Mouse (Mus musculus): ENCODE data around the gene Safb. TPM values are rescaled to one million over a fixed set of nuclear protein-coding genes. Genes with fewer than 3 reads are reported as not detected.
A peak's percentile ranks its signal among the peaks of the same experiment; 100 is the strongest.
"Not testable (repeated sequence)": the region's sequence is repeated elsewhere in the genome, so short reads cannot be mapped to it uniquely, and the experiment has no call there.

Safb gene
- polyA plus RNA-seq, 1 experiment from 2014 or later: 109 TPM

DNA sequence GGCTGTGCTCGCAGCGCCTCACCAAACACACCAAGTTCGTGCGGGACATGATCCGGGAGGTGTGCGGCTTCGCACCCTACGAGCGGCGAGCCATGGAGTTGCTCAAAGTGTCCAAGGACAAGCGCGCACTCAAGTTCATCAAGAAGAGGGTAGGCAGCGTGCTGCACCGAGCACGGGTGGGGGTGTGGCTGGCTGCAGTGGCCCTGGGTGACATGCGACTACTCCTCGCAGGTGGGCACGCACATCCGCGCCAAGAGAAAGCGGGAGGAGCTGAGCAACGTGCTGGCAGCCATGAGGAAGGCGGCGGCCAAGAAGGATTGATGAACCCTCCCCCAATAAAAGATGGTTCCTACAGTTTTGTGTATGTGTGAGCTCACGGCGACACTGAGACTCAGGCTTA is 29.3 kb downstream of the Safb start:
- not testable (repeated sequence) for H3K4me1 ChIP-seq (ENCODE audit: control insufficient read depth, insufficient read depth, low read length); H3K27me3 ChIP-seq (ENCODE audit: control insufficient read depth, insufficient read depth, low read length); H3K9me3 ChIP-seq (replicated peaks; ENCODE audit: control insufficient read depth, low read length); DNase-seq (ENCODE audit: low spot score); ATAC-seq (replicated peaks; ENCODE audit: insufficient number of reproducible peaks, low FRiP score, low TSS enrichment, low read depth)
- H3K27ac ChIP-seq (replicated peaks; ENCODE audit: low read depth, low read length): peak overlapping the region; percentile 78; the same call in 1 of the 2 replicates
- H3K36me3 ChIP-seq (replicated peaks; ENCODE audit: control insufficient read depth, insufficient read depth, low read depth, low read length): peaks cover 17% of the 10 kb centered on the region
- peak overlapping the region; percentile 75 for H3K4me3 ChIP-seq (ENCODE audit: low read depth, low read length)
- peak overlapping the region; percentile 86 for H3K9ac ChIP-seq (replicated peaks; ENCODE audit: low read length)
- WGBS: under 1% methylated on average over 26 of the region's 26 CpGs
- peak overlapping the region; percentile 88 for H3K4me2 ChIP-seq (ENCODE audit: low read depth, low read length)

DNA sequence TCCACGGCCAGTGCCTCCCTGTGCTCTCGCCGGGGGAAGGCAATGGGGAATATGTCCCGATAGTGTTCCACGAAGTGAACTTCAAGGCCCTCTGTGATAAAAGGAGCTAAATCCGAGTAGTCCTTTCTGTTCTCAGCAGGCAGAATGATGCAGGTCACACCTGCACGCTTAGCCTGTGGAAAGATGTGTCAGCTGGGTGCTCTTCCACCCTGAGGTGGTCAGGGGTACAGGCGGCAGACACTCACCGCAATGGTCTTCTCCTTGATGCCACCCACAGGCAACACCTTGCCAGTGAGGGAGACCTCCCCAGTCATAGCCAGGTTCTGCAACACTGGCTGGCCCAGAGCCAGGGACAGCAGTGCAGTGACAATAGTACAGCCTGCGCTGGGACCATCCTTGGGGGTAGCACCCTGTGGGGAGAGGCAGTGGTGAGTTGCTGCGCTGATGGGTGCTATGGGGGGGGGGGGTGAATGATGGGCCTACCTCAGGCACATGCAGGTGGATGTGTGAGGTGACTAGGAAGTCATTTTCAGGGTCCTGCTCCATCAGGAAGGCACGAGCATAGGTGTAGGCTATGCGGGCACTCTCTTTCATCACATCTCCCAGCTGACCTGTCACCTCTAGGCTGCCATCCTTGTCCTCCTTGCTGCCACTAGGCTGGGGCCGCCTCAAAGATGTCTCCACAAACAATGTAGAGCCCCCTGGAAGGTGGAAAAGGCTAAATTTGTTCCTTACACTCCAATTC is 29.9 kb downstream of the Safb start:
- WGBS: 34% methylated on average over 14 of the region's 14 CpGs
- DNase-seq (ENCODE audit: low spot score): no peak
- H3K9me3 ChIP-seq (replicated peaks; ENCODE audit: control insufficient read depth, low read length): no peaks in the 10 kb centered on the region
- no peak for ATAC-seq (replicated peaks; ENCODE audit: insufficient number of reproducible peaks, low FRiP score, low TSS enrichment, low read depth)
- peak overlapping the region; percentile 75 for H3K4me3 ChIP-seq (ENCODE audit: low read depth, low read length)
- H3K4me2 ChIP-seq (ENCODE audit: low read depth, low read length): peak overlapping the region; percentile 88
- H3K27ac ChIP-seq (replicated peaks; ENCODE audit: low read depth, low read length): no peak overlapping the region
- H3K9ac ChIP-seq (replicated peaks; ENCODE audit: low read length): peak overlapping the region; percentile 86
- no peaks in the 10 kb centered on the region for H3K27me3 ChIP-seq (ENCODE audit: control insufficient read depth, insufficient read depth, low read length)
- H3K4me1 ChIP-seq (ENCODE audit: control insufficient read depth, insufficient read depth, low read length): peaks cover 7% of the 10 kb centered on the region
- peaks cover 18% of the 10 kb centered on the region for H3K36me3 ChIP-seq (replicated peaks; ENCODE audit: control insufficient read depth, insufficient read depth, low read depth, low read length)

GRCm38 (mm10) chr17:56615136-56615784 is 30.6 kb downstream of the Safb start:
- H3K27ac ChIP-seq (replicated peaks; ENCODE audit: low read depth, low read length): no peak overlapping the region
- H3K36me3 ChIP-seq (replicated peaks; ENCODE audit: control insufficient read depth, insufficient read depth, low read depth, low read length): peaks cover 18% of the 10 kb centered on the region
- peak overlapping the region; percentile 88 for H3K4me2 ChIP-seq (ENCODE audit: low read depth, low read length)
- peak overlapping the region; percentile 13; the same call in 1 of the 2 replicates for H3K9ac ChIP-seq (replicated peaks; ENCODE audit: low read length)
- H3K9me3 ChIP-seq (replicated peaks; ENCODE audit: control insufficient read depth, low read length): no peaks in the 10 kb centered on the region
- no peaks in the 10 kb centered on the region for H3K27me3 ChIP-seq (ENCODE audit: control insufficient read depth, insufficient read depth, low read length)
- DNase-seq (ENCODE audit: low spot score): no peak
- H3K4me1 ChIP-seq (ENCODE audit: control insufficient read depth, insufficient read depth, low read length): peaks cover 7% of the 10 kb centered on the region
- H3K4me3 ChIP-seq (ENCODE audit: low read depth, low read length): peak overlapping the region; percentile 75; the same call in 1 of the 2 replicates
- ATAC-seq (replicated peaks; ENCODE audit: insufficient number of reproducible peaks, low FRiP score, low TSS enrichment, low read depth): no peak
- 91% methylated on average over 11 of the region's 11 CpGs for WGBS

- WGBS: 85% methylated on average over 4 of the region's 4 CpGs
- no peak overlapping the region for H3K9ac ChIP-seq (replicated peaks; ENCODE audit: low read length)
- H3K27me3 ChIP-seq (ENCODE audit: control insufficient read depth, insufficient read depth, low read length): no peaks in the 10 kb centered on the region
- no peaks in the 10 kb centered on the region for H3K9me3 ChIP-seq (replicated peaks; ENCODE audit: control insufficient read depth, low read length)
- no peak for ATAC-seq (replicated peaks; ENCODE audit: insufficient number of reproducible peaks, low FRiP score, low TSS enrichment, low read depth)
- H3K4me2 ChIP-seq (ENCODE audit: low read depth, low read length): no peak overlapping the region
- H3K27ac ChIP-seq (replicated peaks; ENCODE audit: low read depth, low read length): no peak overlapping the region
- DNase-seq (ENCODE audit: low spot score): no peak
- H3K4me3 ChIP-seq (ENCODE audit: low read depth, low read length): no peak overlapping the region
- H3K4me1 ChIP-seq (ENCODE audit: control insufficient read depth, insufficient read depth, low read length): peaks cover 7% of the 10 kb centered on the region
- H3K36me3 ChIP-seq (replicated peaks; ENCODE audit: control insufficient read depth, insufficient read depth, low read depth, low read length): peaks cover 18% of the 10 kb centered on the region
Measured at GRCm38 (mm10) chr17:56615792-56616191, 31.2 kb downstream of the Safb start.

GRCm38 (mm10) chr17:56616725-56617124 is 32.1 kb downstream of the Safb start:
- WGBS: 84% methylated on average over 3 of the region's 3 CpGs
- Histone ChIP-seq H3K4me2 (ENCODE audit: low read depth, low read length) (no peak overlapping the region), H3K9ac (replicated peaks; ENCODE audit: low read length) (no peak overlapping the region), H3K27me3 (ENCODE audit: control insufficient read depth, insufficient read depth, low read length) (no peaks in the 10 kb centered on the region), H3K4me3 (ENCODE audit: low read depth, low read length) (no peak overlapping the region), H3K36me3 (replicated peaks; ENCODE audit: control insufficient read depth, insufficient read depth, low read depth, low read length) (peaks cover 18% of the 10 kb centered on the region), H3K9me3 (replicated peaks; ENCODE audit: control insufficient read depth, low read length) (no peaks in the 10 kb centered on the region), H3K4me1 (ENCODE audit: control insufficient read depth, insufficient read depth, low read length) (peaks cover 7% of the 10 kb centered on the region), H3K27ac (replicated peaks; ENCODE audit: low read depth, low read length) (no peak overlapping the region)
- no peak for ATAC-seq (replicated peaks; ENCODE audit: insufficient number of reproducible peaks, low FRiP score, low TSS enrichment, low read depth)
- no peak for DNase-seq (ENCODE audit: low spot score)

- H3K27me3 ChIP-seq (ENCODE audit: control insufficient read depth, insufficient read depth, low read length): no peaks in the 10 kb centered on the region
- no peak overlapping the region for H3K4me3 ChIP-seq (ENCODE audit: low read depth, low read length)
- DNase-seq (ENCODE audit: low spot score) (no peak), ATAC-seq (replicated peaks; ENCODE audit: insufficient number of reproducible peaks, low FRiP score, low TSS enrichment, low read depth) (no peak)
- H3K4me2 ChIP-seq (ENCODE audit: low read depth, low read length): no peak overlapping the region
- WGBS: 92% methylated on average over 8 of the region's 8 CpGs
- peaks cover 20% of the 10 kb centered on the region for H3K36me3 ChIP-seq (replicated peaks; ENCODE audit: control insufficient read depth, insufficient read depth, low read depth, low read length)
- peaks cover 7% of the 10 kb centered on the region for H3K4me1 ChIP-seq (ENCODE audit: control insufficient read depth, insufficient read depth, low read length)
- H3K9ac ChIP-seq (replicated peaks; ENCODE audit: low read length): no peak overlapping the region
- no peaks in the 10 kb centered on the region for H3K9me3 ChIP-seq (replicated peaks; ENCODE audit: control insufficient read depth, low read length)
- H3K27ac ChIP-seq (replicated peaks; ENCODE audit: low read depth, low read length): no peak overlapping the region
Measured at GRCm38 (mm10) chr17:56617628-56618027, 33.0 kb downstream of the Safb start.

DNA sequence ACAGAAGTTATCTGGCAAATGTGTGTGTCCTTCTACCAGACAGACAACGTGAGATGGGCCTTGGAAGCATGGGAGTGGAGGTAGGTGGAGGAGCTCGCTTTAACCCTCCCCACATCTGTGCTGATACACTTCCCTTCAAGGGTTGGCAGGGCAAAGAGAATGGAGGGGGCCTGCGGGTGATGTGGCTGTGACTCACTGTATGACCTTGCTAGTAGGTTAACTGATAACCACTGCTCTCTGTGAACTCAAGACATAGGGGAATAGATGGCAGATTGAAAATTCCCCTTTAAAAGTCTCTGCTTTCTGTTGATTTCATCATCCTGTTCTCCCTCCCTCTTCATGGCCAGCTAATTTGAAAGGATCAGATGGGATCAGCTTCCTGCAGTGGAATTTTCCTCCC is 40.9 kb downstream of the Safb start:
- DNase-seq (ENCODE audit: low spot score) (no peak), ATAC-seq (replicated peaks; ENCODE audit: insufficient number of reproducible peaks, low FRiP score, low TSS enrichment, low read depth) (no peak)
- Histone ChIP-seq H3K36me3 (replicated peaks; ENCODE audit: control insufficient read depth, insufficient read depth, low read depth, low read length) (peaks cover 3% of the 10 kb centered on the region), H3K27ac (replicated peaks; ENCODE audit: low read depth, low read length) (no peak overlapping the region), H3K4me1 (ENCODE audit: control insufficient read depth, insufficient read depth, low read length) (no peaks in the 10 kb centered on the region), H3K9me3 (replicated peaks; ENCODE audit: control insufficient read depth, low read length) (no peaks in the 10 kb centered on the region), H3K4me3 (ENCODE audit: low read depth, low read length) (peak overlapping the region; percentile 81; the same call in 1 of the 2 replicates), H3K4me2 (ENCODE audit: low read depth, low read length) (peak overlapping the region; percentile 56; the same call in 1 of the 2 replicates), H3K27me3 (ENCODE audit: control insufficient read depth, insufficient read depth, low read length) (no peaks in the 10 kb centered on the region), H3K9ac (replicated peaks; ENCODE audit: low read length) (no peak overlapping the region)
- WGBS: 83% methylated on average over 3 of the region's 3 CpGs

DNA sequence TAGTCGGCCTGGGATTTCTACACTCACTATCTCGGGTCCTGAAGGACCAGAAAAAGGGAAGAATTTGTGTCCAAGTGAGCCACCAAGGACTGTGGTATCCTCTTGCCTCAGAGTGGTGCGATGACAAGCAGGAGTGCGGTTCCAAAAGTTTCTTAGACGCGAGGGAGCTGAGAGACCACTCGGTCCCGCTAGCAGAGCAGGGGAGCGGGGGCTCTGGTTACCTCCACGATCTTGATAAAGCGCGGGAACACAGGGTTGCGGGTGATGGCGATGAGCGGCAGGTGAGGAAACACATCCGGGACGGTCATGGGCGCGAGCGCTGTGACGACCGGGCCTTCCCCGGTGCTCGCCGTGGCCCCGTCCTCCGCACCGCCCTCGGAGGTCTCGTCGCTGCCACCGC is 41.6 kb downstream of the Safb start:
- Histone ChIP-seq H3K4me1 (ENCODE audit: control insufficient read depth, insufficient read depth, low read length) (no peaks in the 10 kb centered on the region), H3K27me3 (ENCODE audit: control insufficient read depth, insufficient read depth, low read length) (no peaks in the 10 kb centered on the region), H3K36me3 (replicated peaks; ENCODE audit: control insufficient read depth, insufficient read depth, low read depth, low read length) (peaks cover 3% of the 10 kb centered on the region), H3K4me2 (ENCODE audit: low read depth, low read length) (peak overlapping the region; percentile 56), H3K9ac (replicated peaks; ENCODE audit: low read length) (peak overlapping the region; percentile 77), H3K27ac (replicated peaks; ENCODE audit: low read depth, low read length) (no peak overlapping the region), H3K9me3 (replicated peaks; ENCODE audit: control insufficient read depth, low read length) (no peaks in the 10 kb centered on the region), H3K4me3 (ENCODE audit: low read depth, low read length) (peak overlapping the region; percentile 81)
- ATAC-seq (replicated peaks; ENCODE audit: insufficient number of reproducible peaks, low FRiP score, low TSS enrichment, low read depth): peak; percentile 7
- no peak for DNase-seq (ENCODE audit: low spot score)
- WGBS: under 1% methylated on average over 31 of the region's 32 CpGs
